Mouse (Mus musculus): ENCODE measurements around the gene Gpr37l1.
"Not testable (repeated sequence)": the region's sequence is repeated elsewhere in the genome, so short reads cannot be mapped to it uniquely, and the experiment has no call there.

The Gpr37l1 gene

GRCm38 (mm10) chr1:135124573-135125363 lies 42.7 kb downstream of the Gpr37l1 start:
- no peak for DNase-seq (ENCODE audit: low spot score)

GRCm38 (mm10) chr1:135112661-135113060 lies 54.8 kb downstream of the Gpr37l1 start:
- DNase-seq (ENCODE audit: low spot score): no peak

- not testable (repeated sequence) for DNase-seq (ENCODE audit: low spot score)
Measured at GRCm38 (mm10) chr1:135111271-135111670, 56.2 kb downstream of the Gpr37l1 start.
